Mouse (Mus musculus): Measurements from ENCODE around the gene Tulp2. TPM values are rescaled to one million over a fixed set of nuclear protein-coding genes. Genes with fewer than 3 reads are reported as not detected.

Tulp2 gene
- polyA plus RNA-seq (2015; fragmentation: Nextera tagmentation; extraction: Ambion mirVana): 0.73 and 0.78 TPM in 2 replicates

DNA sequence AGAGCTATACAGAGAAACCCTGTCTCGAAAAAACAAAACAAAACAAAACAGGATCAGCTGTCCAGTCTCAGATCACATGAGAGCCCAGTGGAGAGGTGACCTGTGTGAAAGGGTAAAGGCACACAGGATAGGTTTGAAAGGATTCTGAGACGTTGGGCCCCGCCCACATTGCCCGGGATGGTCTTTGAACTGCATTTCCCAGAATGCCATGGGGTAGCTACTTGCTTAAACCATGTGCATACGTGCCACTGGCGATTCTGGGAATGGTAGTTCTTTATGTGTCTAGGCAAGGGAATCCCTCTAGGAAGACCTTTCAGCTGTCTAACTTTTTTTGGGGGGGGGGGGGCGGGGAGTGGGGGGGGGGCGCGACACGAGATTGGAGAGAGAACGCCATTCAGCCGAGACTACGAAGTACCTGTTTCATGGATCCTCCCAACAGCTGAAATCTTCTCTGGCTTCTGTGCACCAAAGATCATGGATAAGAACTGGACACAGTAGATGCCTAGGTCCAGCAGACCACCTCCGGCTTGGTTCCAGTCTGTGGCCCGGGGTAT, at the start of gene Tulp2:
TSS of gene Tulp2 (plus strand) at position 504 of the 554 bp plus-strand sequence.

DNA sequence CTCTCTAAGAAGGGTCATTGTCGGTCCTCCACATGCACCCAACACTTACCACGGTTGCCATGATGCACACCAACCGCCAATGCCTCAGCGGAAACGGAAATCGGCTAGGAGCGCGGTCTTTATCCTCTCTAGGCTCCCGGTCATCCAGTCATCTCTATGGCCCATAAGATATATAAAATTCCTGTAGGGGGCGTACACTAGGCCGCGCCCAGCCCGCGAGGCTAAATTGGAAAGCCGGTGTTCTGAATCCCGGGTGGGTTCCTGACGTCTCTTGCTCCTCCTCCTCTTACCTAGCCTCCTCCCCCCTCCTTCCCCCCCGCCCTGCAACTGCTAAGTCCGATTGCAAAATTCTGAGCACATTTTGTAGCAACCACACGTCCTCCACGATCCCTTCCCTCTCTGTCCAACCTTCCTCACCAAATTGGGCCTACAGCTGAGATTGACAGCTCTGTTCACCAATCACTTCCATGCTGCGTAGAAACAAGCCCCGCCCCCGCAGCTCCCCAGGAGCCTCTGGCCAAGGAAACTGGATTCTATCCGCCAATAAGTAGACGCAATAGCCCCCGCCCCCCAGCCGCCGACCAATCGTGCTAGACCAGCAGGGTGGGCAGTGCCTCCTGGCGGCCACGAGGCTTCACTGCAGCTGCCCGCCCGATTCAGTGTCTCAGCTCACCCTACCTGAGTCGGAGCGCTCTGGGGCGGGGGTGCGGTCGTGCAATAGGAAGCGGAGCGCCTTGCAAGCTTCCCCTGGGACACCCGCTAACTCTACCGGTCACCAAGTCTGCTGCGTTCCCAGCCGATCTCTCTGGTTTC, 47.3 kb upstream of the Tulp2 start, which contains the start of gene Gys1:
TSS of gene Gys1 (plus strand) at position 642 of the 813 bp plus-strand sequence.

DNA sequence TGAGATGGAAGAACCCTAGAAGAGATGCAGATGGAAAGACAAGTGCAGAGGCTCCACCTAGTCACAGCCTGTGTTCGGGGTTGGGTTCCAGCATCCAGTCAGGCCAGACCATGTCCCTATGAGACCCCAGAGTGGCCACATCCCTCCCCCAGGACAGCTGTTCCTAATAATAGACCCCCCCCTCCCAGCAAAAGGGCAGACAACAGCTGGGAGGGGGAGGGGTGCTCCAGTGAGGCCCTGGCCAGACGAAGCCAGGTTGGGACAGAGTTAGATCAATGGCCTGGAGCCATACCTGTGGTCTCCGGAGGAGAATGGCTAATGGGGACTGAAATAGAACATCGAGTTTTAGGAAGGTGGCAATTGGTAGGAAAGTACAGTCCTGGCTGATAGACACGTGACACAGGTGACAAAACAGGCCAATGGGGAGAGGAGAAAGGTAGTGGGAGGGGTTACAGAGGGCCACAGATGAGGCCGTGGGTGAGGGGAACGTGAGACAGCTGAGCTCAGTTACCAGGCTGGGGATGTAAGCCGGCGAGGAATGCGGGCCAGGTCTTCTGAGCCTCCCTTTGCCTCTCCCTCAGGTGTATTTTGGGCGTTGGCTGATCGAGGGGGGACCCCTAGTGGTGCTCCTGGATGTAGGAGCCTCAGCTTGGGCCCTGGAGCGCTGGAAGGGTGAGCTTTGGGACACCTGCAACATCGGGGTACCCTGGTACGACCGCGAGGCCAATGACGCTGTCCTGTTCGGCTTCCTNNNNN, 44.0 kb upstream of the Tulp2 start, which contains the start of gene Ruvbl2:
TSS of gene Ruvbl2 (minus strand) at position 576 of the 756 bp plus-strand sequence.

DNA sequence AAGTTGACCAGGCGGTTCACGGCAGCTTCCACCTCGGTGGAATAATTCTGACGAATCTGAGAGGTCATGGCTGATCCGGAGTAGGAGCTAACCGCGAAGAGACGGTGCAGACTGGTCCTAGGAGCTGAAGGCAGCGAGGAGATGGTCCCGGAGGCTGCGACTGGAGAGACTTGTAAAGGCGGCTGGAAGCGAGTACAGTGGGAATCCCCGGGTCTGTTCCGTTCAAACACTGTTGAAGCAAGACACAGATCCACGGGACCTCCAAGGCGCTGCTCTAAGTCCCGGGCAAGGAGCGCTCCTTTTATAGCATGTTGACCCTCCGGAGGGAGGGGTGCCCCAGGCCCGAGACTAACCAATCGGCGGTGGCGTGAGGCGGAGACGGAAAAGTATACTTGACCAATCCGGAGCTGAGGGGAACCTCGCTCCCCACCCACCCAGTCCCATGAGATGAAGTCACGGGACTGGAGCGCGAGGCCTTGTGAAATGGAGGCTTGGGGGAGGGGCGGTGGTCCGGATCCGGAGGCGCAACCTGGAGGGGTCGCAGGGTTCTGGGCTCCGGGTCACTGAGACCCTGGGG, 22.0 kb upstream of the Tulp2 start, which contains the start of gene Ftl1:
TSS of gene Ftl1 (minus strand) at position 321 of the 577 bp plus-strand sequence.

DNA sequence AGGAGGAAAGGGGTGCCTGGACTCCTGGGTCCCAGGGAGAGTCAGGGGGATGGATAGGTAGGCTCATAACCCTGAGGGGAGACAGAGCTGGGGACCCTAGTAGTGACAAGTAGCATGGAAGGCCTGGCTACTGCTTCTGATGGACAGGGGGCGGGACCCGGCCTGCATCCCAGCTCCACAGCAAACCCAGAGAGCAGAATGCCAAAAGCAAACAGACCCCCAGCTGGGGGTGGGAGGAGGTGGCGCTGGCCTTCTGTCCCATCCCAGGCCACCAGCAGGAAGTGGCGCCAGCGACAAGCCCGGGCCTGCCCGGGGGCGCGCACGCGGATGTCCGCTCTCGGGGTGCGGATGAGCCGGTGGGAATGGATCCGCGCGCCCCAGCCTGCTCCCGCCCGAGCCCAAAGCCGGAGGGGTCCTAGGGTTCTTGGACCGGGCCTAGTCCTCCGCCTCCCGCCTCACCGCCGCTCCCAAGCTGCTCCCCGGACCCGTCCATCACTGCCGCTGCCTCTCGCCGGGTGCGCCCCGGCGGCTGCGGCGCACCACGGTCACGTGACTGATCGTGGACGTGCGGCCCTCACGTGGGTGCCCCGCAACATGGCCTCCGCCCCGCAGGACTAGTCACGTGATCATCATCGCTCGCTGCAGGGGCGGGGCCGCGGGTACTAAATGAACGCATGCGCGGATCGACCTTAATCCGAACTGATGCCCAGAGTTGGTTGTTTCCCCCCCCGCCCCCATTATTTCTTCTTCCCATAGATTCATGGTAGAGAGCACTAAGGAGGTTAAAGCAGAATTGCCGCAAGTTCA, 15.2 kb upstream of the Tulp2 start, which contains the start of gene Bax:
TSS of gene Bax (minus strand) at position 616 of the 807 bp plus-strand sequence.

DNA sequence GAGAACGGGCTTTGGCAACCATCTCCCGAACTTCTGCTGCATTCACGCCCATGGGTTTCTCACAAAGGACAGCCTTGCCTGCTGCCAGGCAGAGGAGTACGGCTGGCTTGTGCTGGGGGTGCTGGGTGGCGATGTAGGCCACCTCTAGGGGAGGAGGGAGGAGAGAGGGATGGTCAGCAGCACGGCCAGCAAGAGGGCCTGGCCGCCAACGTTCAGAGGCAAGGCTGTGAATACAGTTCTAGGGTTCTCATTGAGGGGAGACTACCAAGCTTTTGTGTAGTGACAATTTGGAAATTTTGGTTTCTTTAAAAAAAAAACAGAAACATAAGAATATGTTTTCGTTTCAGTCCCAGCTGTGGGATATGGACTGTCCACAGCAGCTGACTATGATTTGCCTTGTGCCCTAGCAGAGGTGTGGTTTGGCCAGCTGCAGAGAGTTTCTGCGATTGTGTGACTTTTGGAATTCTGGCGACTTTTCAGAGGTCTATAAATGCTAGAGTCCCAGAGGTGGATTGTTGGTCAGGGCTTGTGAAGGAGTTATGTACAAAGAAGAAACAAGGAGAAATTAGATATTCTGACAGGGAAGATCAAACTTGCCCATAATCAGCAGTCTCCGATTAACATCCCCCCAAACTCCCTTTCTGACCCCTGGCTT, 5.2 kb downstream of the Tulp2 start, which contains the start of gene Gm45808:
TSS of gene Gm45808 (minus strand) at position 51 of the 655 bp plus-strand sequence.

DNA sequence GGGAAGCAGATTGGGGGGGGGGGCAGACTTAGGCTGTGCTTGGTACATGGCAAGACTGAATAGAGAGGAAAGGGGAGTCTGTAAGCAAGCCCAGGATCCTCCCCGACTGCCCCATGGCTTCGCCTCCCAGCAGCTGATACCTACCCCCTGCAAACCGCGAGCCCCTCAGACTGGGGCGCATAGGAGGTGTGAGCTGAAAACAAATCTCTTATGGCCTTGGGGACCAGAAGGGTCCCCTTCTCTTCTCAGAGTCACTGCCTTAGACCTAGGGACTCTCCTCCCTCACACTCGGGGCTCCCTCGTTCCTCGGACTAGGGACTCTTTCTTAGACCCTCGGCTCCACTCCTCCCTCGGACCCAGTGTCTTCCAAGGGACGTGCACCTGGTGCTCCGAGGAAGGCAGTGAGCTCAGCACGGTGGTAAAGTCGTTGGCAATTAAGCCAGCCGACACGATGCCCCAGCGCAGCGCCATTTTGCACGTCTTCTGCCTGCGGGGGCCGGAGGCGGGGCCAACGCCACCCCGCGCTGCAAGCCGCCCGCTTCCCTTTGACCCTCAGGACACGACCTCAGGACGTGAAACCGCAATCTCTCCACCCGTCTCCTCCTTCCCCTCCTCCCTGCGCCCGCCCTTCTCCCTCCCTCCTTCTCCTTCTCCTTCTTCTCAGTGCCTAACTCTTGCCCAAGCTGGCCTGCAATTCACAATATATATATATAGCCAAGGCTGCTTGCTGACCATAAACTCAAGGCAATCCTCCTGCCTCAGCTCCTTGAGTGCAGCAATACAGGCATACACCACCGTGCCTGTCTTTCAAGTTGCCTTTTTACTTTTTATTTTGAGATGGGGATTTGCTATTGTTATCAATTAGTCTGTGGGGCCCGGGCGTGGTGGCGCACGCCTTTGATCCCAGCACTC, 6.9 kb downstream of the Tulp2 start, which contains the start of gene Dhdh:
TSS of gene Dhdh (minus strand) at position 513 of the 912 bp plus-strand sequence.

DNA sequence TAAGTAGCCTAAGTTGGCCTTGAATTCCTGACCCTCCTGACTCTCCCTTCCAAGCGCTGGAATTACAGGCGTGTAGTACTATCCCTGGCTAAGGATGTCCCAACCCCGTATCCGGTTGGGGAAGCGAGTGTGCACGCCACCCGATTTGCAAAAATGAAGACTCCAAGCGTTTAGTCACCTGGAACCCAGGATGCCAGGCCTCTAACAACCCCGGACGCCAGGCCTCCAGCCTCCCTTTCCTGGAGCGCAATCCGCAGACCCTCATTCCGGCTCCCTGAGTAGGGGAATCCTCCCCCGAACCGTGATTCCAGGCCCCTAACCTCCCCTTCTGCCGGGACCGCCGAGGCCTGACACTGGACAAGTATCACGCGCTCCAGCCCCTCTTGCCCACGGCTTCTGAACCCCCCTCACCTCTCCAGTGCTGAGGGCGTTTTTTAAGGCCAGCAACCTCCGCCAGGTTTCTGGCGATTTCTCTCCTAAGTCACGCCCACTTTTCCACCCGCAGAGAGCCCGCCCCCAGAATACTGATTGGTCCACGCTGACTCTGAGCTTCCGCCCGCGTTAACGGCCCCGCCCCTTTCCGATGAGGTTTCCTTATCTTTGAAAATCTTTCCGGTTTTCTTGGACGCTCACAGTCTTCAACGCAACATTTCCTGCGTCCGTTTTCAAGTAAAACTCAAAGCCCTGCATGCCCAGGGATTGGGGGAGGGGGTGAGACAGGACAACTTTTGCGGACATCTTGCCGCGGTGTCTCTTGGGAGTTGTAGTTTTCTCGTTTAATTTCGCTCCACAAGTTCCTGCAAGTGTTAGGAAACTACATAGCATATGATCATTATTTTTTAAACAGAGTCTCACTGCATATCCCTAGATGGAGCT, 28.5 kb downstream of the Tulp2 start, which contains the start of gene Nucb1:
TSS of gene Nucb1 (minus strand) at position 495 of the 876 bp plus-strand sequence.

DNA sequence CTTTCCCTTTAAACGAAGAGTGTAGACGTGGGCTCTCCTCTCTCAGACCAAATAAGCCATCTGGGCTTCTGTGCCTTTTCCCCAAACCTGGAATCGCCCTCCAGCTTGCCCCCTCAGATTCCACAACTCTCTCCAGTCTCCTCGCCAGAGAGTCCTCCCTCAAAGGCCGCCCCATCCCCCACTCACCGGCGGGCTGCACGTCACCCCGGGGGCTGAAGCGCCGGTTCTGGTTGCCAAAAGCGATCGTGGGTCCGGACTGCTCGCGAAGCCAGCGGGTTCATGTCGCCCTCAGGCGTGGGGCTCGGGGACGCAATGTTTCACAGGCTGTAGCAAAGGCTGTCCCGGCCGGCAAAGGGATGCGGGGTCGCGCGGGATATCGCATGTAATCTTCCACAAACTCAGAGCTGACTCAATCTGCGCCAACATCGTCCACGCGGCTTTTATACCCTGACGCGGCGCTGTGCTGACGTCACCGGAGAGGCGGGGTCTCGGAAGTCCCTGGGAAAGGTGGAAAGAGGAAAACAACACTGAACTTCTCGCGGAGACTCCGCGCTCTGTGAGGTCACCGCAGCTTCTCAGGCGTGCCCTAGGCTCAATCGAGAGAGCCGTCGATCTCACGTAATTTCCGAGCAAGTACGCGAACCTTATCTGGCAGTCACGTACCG, 44.3 kb downstream of the Tulp2 start, which contains the start of the genes Ppp1r15a and Plekha4:
TSS of gene Ppp1r15a (minus strand) at position 460 of the 665 bp plus-strand sequence.
TSS of gene Plekha4 (plus strand) at position 522 of the 665 bp plus-strand sequence.

DNA sequence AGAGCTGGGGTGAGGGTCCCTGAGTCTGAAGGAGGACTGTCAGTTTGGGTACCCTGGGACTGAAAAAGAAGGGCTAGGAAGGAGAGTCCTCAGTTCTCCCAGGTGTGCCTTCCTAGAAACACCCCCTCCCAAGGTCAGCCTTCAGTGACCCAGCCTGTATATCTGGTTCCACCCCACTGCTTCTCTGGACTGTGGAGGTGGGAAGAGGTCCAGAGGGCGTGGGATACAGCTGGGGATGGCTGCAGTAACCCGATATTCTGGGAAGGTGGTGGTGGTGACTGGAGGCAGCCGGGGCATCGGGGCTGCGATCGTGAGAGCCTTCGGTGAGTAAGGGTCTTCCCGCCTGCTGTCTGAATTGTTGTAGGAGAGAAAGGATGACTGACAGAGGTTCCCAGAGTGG, 73.1 kb downstream of the Tulp2 start, which contains the start of gene Hsd17b14:
TSS of gene Hsd17b14 (plus strand) at position 150 of the 400 bp plus-strand sequence.

DNA sequence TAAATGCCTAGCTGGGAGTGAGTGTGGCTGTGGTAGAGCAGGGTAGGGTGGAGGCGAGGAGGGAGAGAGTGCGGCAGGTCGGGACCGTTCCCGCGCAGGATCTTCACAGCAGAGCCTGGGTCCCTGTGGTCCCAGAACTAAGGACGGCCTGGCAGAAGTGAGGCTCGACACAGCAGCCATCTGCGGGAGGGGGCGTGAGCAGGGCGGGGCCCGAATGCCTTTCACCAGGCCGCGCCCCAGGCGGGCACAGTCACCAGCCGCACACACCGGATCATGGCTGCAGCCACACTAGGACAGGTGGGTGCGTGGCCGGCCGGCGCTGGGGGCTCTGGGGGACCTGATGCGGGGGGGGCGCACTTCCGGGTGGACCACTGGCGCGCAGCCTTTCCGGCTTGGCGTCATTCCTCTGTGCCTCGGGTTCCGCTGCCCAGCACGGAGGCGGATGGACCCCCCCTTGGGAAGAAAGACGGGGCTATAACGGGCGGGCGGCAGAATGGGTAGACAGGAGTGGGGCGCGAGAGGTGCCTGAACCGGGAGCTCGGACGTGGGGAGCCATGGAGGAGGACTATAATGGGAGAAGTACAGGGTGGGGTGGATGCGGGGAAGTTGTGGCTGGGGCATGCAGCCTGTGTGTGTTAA, 88.5 kb downstream of the Tulp2 start, which contains the start of gene Bcat2:
TSS of gene Bcat2 (plus strand) at position 51 of the 639 bp plus-strand sequence.

Other genes with a start within 250 kb of the Tulp2 start
- gene Cd37, start 242.8 kb upstream of the Tulp2 start, polyA plus RNA-seq (2015; fragmentation: Nextera tagmentation; extraction: Ambion mirVana): 71.1 and 87.7 TPM in 2 replicates
- 0.10 TPM in 1 of 2 replicates, not detected in the other for gene Slc6a16, start 240.8 kb upstream of the Tulp2 start, polyA plus RNA-seq (2015; fragmentation: Nextera tagmentation; extraction: Ambion mirVana)
- gene Slc6a21, start 204.4 kb upstream of the Tulp2 start, polyA plus RNA-seq (2015; fragmentation: Nextera tagmentation; extraction: Ambion mirVana): not detected in 2 replicates
- gene Trpm4, start 148.1 kb upstream of the Tulp2 start, polyA plus RNA-seq (2015; fragmentation: Nextera tagmentation; extraction: Ambion mirVana): 2.9 and 4.7 TPM in 2 replicates
- gene Hrc, start 146.6 kb upstream of the Tulp2 start, polyA plus RNA-seq (2015; fragmentation: Nextera tagmentation; extraction: Ambion mirVana): 0.06 and 0.12 TPM in 2 replicates
- gene Ppfia3, start 114.9 kb upstream of the Tulp2 start, polyA plus RNA-seq (2015; fragmentation: Nextera tagmentation; extraction: Ambion mirVana): 0.35 and 0.65 TPM in 2 replicates
- gene Lin7b, start 111.3 kb upstream of the Tulp2 start, polyA plus RNA-seq (2015; fragmentation: Nextera tagmentation; extraction: Ambion mirVana): 0.41 TPM in 1 of 2 replicates, not detected in the other
- gene Snrnp70, start 86.1 kb upstream of the Tulp2 start, polyA plus RNA-seq (2015; fragmentation: Nextera tagmentation; extraction: Ambion mirVana): 126 and 132 TPM in 2 replicates
- gene Kcna7, start 76.2 kb upstream of the Tulp2 start, polyA plus RNA-seq (2015; fragmentation: Nextera tagmentation; extraction: Ambion mirVana): 0.05 and 0.06 TPM in 2 replicates
- 1.1 and 1.4 TPM in 2 replicates for gene Ntf5, start 68.2 kb upstream of the Tulp2 start, polyA plus RNA-seq (2015; fragmentation: Nextera tagmentation; extraction: Ambion mirVana)
- gene Lhb, start 61.1 kb upstream of the Tulp2 start, polyA plus RNA-seq (2015; fragmentation: Nextera tagmentation; extraction: Ambion mirVana): not detected in 2 replicates
- 5.7 and 6.9 TPM in 2 replicates for gene Gys1, start 47.0 kb upstream of the Tulp2 start, polyA plus RNA-seq (2015; fragmentation: Nextera tagmentation; extraction: Ambion mirVana)
- 97.6 and 107 TPM in 2 replicates for gene Ruvbl2, start 43.8 kb upstream of the Tulp2 start, polyA plus RNA-seq (2015; fragmentation: Nextera tagmentation; extraction: Ambion mirVana)
- gene Ftl1, start 22.0 kb upstream of the Tulp2 start, polyA plus RNA-seq (2015; fragmentation: Nextera tagmentation; extraction: Ambion mirVana): 4,601 and 4,690 TPM in 2 replicates
- 119 TPM in 2 replicates for gene Bax, start 15.0 kb upstream of the Tulp2 start, polyA plus RNA-seq (2015; fragmentation: Nextera tagmentation; extraction: Ambion mirVana)
- not detected in 2 replicates for gene Gm45808, start 4.9 kb downstream of the Tulp2 start, polyA plus RNA-seq (2015; fragmentation: Nextera tagmentation; extraction: Ambion mirVana)
- gene Dhdh, start 6.9 kb downstream of the Tulp2 start, polyA plus RNA-seq (2015; fragmentation: Nextera tagmentation; extraction: Ambion mirVana): 2.0 and 2.8 TPM in 2 replicates
- 129 and 141 TPM in 2 replicates for gene Nucb1, start 28.5 kb downstream of the Tulp2 start, polyA plus RNA-seq (2015; fragmentation: Nextera tagmentation; extraction: Ambion mirVana)
- 173 and 199 TPM in 2 replicates for gene Ppp1r15a, start 44.4 kb downstream of the Tulp2 start, polyA plus RNA-seq (2015; fragmentation: Nextera tagmentation; extraction: Ambion mirVana)
- gene Plekha4, start 44.5 kb downstream of the Tulp2 start, polyA plus RNA-seq (2015; fragmentation: Nextera tagmentation; extraction: Ambion mirVana): 1.6 and 2.5 TPM in 2 replicates
- 1.5 and 1.7 TPM in 2 replicates for gene Hsd17b14, start 73.0 kb downstream of the Tulp2 start, polyA plus RNA-seq (2015; fragmentation: Nextera tagmentation; extraction: Ambion mirVana)
- gene Bcat2, start 88.3 kb downstream of the Tulp2 start, polyA plus RNA-seq (2015; fragmentation: Nextera tagmentation; extraction: Ambion mirVana): 47.3 and 52.6 TPM in 2 replicates
- gene Fgf21, start 133.6 kb downstream of the Tulp2 start, polyA plus RNA-seq (2015; fragmentation: Nextera tagmentation; extraction: Ambion mirVana): 0.13 TPM in 1 of 2 replicates, not detected in the other
- gene Fut1, start 135.4 kb downstream of the Tulp2 start, polyA plus RNA-seq (2015; fragmentation: Nextera tagmentation; extraction: Ambion mirVana): not detected in 2 replicates
- gene Izumo1, start 139.9 kb downstream of the Tulp2 start, polyA plus RNA-seq (2015; fragmentation: Nextera tagmentation; extraction: Ambion mirVana): 0.06 TPM in 1 of 2 replicates, not detected in the other
- gene Rasip1, start 145.6 kb downstream of the Tulp2 start, polyA plus RNA-seq (2015; fragmentation: Nextera tagmentation; extraction: Ambion mirVana): 7.4 and 9.0 TPM in 2 replicates
- 2.5 and 3.1 TPM in 2 replicates for gene Mamstr, start 158.1 kb downstream of the Tulp2 start, polyA plus RNA-seq (2015; fragmentation: Nextera tagmentation; extraction: Ambion mirVana)
- 0.10 and 0.32 TPM in 2 replicates for gene Fut2, start 184.5 kb downstream of the Tulp2 start, polyA plus RNA-seq (2015; fragmentation: Nextera tagmentation; extraction: Ambion mirVana)
- gene Ntn5, start 202.1 kb downstream of the Tulp2 start, polyA plus RNA-seq (2015; fragmentation: Nextera tagmentation; extraction: Ambion mirVana): not detected in 2 replicates
- gene Sec1, start 212.5 kb downstream of the Tulp2 start, polyA plus RNA-seq (2015; fragmentation: Nextera tagmentation; extraction: Ambion mirVana): 0.10 TPM in 1 of 2 replicates, not detected in the other
- gene Car11, start 218.0 kb downstream of the Tulp2 start, polyA plus RNA-seq (2015; fragmentation: Nextera tagmentation; extraction: Ambion mirVana): 0.72 and 1.8 TPM in 2 replicates
- gene Dbp, start 223.2 kb downstream of the Tulp2 start, polyA plus RNA-seq (2015; fragmentation: Nextera tagmentation; extraction: Ambion mirVana): 2.1 and 2.9 TPM in 2 replicates
- gene Rpl18, start 233.6 kb downstream of the Tulp2 start, polyA plus RNA-seq (2015; fragmentation: Nextera tagmentation; extraction: Ambion mirVana): 888 and 898 TPM in 2 replicates
- 9.7 and 11.7 TPM in 2 replicates for gene Sphk2, start 236.1 kb downstream of the Tulp2 start, polyA plus RNA-seq (2015; fragmentation: Nextera tagmentation; extraction: Ambion mirVana)
- 0.29 and 0.65 TPM in 2 replicates for gene Fam83e, start 239.3 kb downstream of the Tulp2 start, polyA plus RNA-seq (2015; fragmentation: Nextera tagmentation; extraction: Ambion mirVana)
- gene Spaca4, start 243.9 kb downstream of the Tulp2 start, polyA plus RNA-seq (2015; fragmentation: Nextera tagmentation; extraction: Ambion mirVana): not detected in 2 replicates